Mouse (Mus musculus): ENCODE results near the gene Nek5. TPM values are rescaled to one million over a fixed set of nuclear protein-coding genes. Genes with fewer than 3 reads are reported as not detected.
"Not testable (repeated sequence)": the region's sequence is repeated elsewhere in the genome, so short reads cannot be mapped to it uniquely, and the experiment has no call there.

Nek5 gene
- 3.7 and 4.8 TPM in 2 replicates for total RNA-seq (2021)
- long read RNA-seq, partial matches to known transcripts = 6 of 14 reads
- long read RNA-seq, other reads (novel, unspliced or antisense) = 6 of 14 reads

DNA sequence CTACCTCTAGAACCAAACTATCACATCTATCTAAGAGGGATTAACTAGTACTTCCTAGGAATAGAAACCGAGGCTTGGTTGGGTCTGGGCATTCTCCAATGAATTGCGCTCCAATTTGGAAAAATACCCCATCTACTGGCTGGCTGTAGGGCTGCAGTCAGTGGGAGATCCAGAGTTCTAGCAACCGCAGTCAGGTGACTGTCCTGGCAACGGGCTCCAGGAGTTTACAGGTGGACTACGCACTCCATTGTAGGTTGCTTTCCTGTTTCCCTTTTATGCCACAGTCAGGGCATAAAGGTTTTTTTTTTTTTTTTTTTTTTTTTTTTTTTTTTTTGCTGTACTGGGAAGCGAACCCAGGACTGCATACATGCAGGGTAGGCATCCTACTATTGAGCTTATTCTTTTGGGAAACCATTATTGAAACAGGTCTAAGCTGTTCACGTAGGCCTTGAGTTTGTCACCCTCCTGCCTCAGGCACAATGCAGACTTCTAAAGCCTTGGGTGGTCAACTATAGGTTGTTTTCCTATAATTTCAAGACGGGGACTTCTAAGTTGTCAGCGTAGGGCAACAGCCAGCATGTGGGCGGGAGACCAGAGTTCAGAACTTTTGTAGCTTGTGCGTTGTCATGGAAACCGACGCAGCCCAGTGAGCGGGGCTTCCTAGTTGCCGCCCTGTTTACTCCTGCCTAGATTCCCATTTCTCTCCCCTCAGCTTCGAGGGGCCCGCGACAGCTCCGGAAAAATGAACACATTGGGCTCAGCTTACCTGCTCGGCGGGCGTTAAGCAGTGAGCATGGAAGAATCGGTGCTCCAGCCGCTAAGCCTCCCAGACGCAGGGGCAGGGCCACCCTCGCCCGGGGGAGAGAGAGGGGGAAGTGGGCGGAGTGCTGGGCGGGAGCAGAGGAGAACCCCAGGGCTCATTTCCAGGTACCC lies at the start of gene Nek5:
TSS of gene Nek5 (minus strand) at position 834 of the 933 bp plus-strand sequence.
- peak; percentile 56 for DNase-seq

GRCm38 (mm10) chr8:22169167-22169566 lies 44.3 kb upstream of the Nek5 start:
- no peak for DNase-seq

DNA sequence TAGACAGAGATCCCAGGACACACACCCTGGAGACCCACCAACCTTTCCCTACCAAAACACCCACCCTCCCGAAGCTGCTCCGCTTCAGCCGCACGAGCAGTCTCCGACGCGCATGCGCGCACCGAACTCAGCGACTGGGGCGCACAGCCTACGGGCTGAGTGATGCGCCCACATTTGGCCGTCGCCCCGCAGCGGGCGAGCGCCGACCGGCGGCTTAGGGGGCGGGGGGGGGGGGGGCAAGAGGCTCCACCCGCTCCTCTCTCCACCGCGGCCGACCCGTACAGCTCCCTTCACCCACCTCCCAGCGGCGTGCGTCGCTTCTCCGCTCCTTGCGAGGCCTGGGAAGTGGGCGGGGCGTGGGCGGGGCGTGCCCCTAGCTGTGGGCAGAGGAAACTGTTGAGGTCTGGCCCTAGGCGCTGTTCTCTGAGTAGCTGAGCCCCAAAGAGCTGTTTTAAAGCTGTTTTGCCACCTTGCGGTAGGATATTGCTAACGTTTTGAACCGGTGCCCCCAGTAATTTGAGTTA lies 41.3 kb upstream of the Nek5 start, which contains the start of gene Nek3:
TSS of gene Nek3 (minus strand) at position 356 of the 524 bp plus-strand sequence.
- peak; percentile 90 for DNase-seq

GRCm38 (mm10) chr8:22165251-22166079 lies 40.6 kb upstream of the Nek5 start:
- no peak for DNase-seq

- no peak for DNase-seq
These were observed 39.6 kb upstream of the Nek5 start for GRCm38 (mm10) chr8:22164431-22164830.

DNA sequence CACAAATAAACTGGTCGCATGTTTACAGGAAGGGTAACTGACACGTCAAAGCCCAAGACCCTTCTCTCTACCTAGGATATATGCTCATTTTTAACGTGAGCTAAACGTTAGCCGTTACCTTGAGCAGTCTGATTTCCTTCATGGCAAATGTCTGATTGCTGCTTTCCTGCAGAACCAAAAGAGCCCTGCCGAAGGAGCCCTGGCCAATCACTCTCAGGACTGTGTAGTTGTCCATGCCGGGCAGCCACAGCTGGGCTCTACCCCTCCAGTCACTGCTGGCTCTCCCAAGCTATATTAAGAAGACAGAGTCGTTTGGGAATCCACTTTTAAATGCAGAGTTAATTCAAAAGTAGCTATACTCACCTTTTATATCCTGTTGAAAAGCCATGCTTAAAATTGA lies 37.4 kb upstream of the Nek5 start:
- no peak for DNase-seq

GRCm38 (mm10) chr8:22150345-22150663 lies 25.5 kb upstream of the Nek5 start:
- peak; percentile 47 for DNase-seq

DNA sequence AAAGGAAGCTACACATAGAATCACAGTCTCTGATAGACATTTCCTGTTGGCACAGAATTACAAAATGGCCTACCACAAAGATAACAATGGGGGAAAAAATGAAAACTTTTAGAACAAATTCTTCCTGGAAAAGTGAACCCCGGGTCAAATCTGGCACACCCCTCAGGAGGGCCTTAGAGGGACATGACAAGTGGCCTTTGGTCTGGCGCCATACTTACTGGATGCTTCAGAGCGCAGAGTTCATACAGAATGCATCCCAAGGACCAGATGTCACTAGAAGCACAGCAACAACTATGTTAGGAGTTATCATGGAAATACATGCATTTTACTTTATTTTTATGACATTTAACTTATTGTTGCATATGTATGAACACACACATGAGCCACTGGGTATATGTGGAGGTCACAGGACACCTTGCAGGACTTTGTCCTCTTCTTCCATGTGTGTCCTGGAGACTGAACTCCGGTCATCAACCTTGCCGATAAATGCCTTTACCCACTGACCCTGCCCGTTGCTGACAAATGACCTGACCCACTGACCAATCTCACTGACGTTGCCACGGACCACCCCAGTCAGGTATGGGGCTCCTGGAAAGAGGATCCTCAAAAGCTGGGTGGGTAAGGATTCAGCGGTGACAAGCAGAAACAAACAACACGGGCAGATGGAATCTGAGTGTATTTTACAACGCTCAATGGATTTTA lies 24.9 kb upstream of the Nek5 start:
- no peak for DNase-seq

DNA sequence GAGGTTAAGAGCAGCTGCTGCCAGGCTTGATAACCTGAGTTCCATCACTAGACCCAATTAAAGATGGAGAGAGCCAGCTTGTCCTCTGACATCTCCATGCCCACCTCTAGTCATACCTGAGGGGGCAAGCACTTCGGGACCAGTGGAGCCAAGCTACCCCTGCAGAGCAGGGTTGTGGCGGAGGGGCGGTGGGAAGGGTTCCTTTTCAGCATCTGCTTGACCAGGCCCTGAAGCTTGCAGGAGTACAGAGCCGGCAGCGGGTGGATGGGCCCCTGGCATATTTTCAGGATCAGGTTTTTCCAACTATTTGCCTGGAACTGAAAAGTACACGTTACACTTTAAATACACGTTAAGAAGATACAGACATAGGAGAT lies 23.5 kb upstream of the Nek5 start:
- DNase-seq = no peak

- no peak for DNase-seq
These were observed 23.0 kb upstream of the Nek5 start for GRCm38 (mm10) chr8:22147706-22148366.

- DNase-seq = no peak
These were observed 21.0 kb upstream of the Nek5 start for GRCm38 (mm10) chr8:22145831-22146230.

DNA sequence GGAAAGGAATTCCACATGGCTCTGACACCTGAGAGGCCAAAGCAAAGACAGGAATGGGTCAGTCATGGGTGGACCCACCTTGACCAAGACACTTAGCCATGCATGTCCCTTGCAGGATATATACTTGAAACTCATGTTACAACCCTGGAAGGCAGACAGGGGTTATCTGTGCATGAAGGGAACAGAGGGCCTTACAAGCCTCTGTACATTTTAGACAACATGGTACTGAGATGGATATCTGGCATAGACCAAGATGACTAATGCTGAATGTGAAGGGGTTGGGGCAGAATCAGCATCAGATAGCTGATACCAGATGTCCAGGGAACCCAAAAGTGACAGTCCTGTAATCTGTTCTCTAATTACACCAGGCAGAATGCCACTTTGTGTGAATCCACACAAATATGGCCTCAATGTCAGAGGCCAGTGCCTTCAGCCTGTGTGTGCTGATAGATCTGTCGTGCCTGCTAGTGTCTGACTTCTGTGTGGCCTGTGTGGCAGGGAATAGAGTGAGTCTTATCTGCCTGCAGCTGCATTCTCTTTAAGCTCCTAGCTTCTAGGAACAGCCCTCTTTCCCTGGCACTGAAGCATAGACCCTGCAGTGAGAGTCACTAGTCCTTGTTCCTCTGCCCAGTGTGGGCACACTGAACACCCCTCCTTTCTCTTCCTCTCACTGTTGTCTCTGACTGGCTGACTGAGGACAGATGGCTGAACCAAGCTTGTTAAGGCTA lies 19.1 kb upstream of the Nek5 start:
- no peak for DNase-seq

GRCm38 (mm10) chr8:22142592-22142991 lies 17.7 kb upstream of the Nek5 start:
- DNase-seq = no peak

DNA sequence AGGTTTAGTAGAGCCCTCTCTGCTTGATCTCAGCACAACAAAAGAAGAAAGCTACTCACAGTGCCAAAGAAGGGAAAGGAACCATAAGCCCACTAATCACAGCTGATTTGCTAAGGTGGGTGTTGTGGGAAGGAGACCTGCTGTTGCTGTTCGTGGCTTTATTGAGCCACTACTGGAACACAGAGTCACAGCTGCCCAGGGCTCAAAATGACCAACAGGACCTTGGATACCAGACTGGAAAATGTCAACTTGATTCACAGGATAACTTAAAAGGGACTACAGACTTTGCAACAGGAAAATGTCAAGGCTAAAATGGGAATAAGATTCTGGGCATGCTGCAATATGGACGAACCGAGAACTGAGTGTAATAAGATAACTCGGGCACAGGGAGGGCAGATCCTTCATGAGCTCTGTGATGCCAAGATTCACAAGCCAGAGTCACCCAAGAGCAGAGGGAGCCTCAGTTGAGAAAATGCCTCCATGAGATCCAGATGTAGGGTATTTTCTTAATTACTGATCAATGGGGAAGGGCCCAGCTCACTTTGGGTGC lies 17.1 kb upstream of the Nek5 start:
- peak; percentile 31 for DNase-seq

DNA sequence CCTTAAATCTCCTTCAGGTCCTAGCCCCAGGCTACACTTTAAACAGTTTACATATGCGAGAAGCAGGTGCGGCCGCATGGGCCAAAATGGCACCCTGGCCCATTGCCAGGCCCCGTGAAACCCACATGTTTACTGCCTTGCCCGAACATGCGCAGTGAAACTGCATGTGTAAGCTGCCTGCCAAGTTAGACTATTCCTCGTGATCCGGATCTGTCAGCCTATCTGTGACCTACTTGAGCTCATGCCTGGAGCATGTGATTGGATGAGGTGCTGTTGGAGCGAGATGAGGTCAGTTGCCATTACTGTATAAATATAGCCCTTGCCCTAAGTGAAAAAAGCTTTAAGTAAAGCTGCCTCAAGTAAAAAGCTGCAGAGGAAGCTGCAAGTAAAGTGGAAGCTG lies 11.6 kb upstream of the Nek5 start:
- not testable (repeated sequence) for DNase-seq

DNA sequence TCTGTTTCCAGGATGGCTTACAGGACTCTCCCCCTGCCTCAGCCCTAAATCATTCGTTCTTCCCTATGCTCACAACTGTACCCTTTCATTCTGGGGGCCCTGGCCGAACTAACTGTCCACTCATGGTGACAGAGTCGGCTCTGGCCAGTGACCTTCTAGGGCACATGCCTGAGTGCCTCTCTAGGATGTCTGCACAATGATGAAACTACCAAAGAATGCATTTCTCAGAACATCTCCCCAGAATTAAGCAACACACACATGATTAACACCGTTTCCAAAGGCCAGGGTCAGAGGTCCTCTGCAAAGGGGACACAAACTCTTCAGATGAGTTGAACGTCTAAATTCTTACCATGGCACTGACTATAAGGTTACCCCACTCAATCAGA lies 9.9 kb upstream of the Nek5 start:
- DNase-seq = peak; percentile 18

DNA sequence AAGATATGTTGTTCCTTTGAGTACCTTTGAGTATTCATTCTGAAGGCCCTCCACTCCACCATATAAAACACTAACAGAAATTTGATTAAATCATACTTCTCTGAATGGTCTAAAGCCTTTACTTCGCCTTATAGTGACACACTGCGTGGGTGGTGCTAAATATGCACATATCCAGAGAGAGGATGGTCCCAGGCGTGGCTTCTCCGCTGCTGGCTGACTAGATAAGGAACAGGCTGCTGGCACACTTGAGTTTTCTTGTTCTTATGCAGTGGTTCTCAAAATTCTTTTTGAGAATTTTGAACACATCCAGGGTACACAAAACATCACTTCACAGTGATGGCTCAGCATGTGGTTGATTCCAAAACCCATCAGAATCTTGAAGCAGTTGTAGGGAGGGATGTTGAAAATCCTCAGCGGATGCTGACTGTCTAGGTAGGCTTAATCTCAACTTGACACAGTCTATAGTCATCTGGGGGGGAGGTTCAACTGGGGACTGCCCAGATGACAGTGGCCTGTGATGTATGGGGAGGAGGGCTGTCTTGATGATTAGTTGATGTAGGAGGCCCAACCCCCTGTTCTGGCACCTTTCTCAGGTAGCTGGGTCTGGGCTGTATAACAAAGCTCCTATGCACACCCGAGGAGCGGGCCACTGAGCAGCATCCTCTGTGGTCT lies 9.4 kb upstream of the Nek5 start:
- DNase-seq = no peak

GRCm38 (mm10) chr8:22132062-22132461 lies 7.2 kb upstream of the Nek5 start:
- DNase-seq = no peak

- no peak for DNase-seq
These were observed 17.8 kb downstream of the Nek5 start for GRCm38 (mm10) chr8:22107020-22107419.

DNA sequence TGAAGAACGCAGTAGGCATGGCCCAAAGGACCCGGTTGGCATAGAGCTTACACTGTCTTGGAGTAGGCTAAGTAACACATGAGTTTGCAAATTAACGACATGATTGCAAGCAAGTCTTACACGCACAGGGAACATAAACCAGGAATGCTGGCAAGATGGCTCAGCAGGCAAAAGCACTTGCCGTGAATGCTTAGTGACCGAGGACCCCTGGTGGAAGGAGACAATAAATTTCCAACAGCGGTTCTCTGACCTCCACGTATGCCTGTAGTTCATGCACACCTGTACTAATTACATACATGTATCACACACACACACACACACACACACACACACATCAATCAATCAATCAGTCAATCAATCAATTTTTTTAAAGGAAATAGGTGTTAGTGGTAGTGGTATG lies 33.3 kb downstream of the Nek5 start:
- DNase-seq = peak; percentile 8
